Mouse (Mus musculus) G1E (cell line): ENCODE measurements around the gene Clec2d. TPM values are rescaled to one million over a fixed set of nuclear protein-coding genes. Genes with fewer than 3 reads are reported as not detected.

ENCODE experiments used
- ATAC-seq: 2 replicates; pipeline ENCODE4 v1.8.0; 2016; ENCODE audit warnings: mild to moderate bottlenecking; ENCODE audit not compliant: insufficient number of reproducible peaks, poor library complexity, low FRiP score, severe bottlenecking; ENCODE audit errors: extremely low read depth
- DNase-seq: peaks from one replicate; pipeline ENCODE4 v3.0.0; 2012; ENCODE audit warnings: low spot score
- H3K27me3 ChIP-seq: 2 replicates; pipeline ENCODE4 v1.6.1; 2012; ENCODE audit warnings: mild to moderate bottlenecking, low read length, inconsistent platforms; ENCODE audit not compliant: insufficient read depth
- H3K36me3 ChIP-seq: replicated peaks from 2 replicates; pipeline ENCODE3; 2012; ENCODE audit warnings: mild to moderate bottlenecking, inconsistent platforms
- H3K4me1 ChIP-seq: 2 replicates; pipeline ENCODE4 v1.6.1; 2012; ENCODE audit warnings: low read depth, low read length, inconsistent platforms, mixed read lengths; ENCODE audit not compliant: insufficient read depth
- H3K4me3 ChIP-seq: 2 replicates; pipeline ENCODE4 v1.5.1; 2012; ENCODE audit warnings: low read depth, mild to moderate bottlenecking, inconsistent platforms, low read length, moderate library complexity, mixed read lengths
- H3K9me3 ChIP-seq: replicated peaks from 2 replicates; pipeline ENCODE4 v1.6.1; 2012; ENCODE audit warnings: inconsistent platforms
- CTCF ChIP-seq: IDR thresholded peaks from 2 replicates; pipeline ENCODE4 v1.5.1; 2012; ENCODE audit warnings: low read depth, low read length, inconsistent platforms, mixed read lengths
- GATA1 ChIP-seq: IDR thresholded peaks from 2 replicates; pipeline ENCODE4 v1.6.1; 2012; ENCODE audit warnings: borderline replicate concordance, low read length, inconsistent platforms, mixed read lengths
- GATA2 ChIP-seq: IDR thresholded peaks from 2 replicates; pipeline ENCODE4 v1.6.1; 2012; ENCODE audit warnings: low read depth, low read length, inconsistent platforms, borderline replicate concordance
- POLR2AphosphoS5 ChIP-seq: IDR thresholded peaks from 2 replicates; pipeline ENCODE4 v1.6.1; 2012; ENCODE audit warnings: low read depth, low read length, inconsistent platforms; ENCODE audit not compliant: insufficient replicate concordance
- TAL1 ChIP-seq: conservative IDR thresholded peaks from 2 replicates; pipeline ENCODE4 v1.6.1; 2012; ENCODE audit warnings: low read depth, low read length, inconsistent platforms, mixed read lengths
- polyA plus RNA-seq: library from polyadenylated mRNA; stranded (reverse); fragments of >175 nt; gene quantifications from 2 replicates; pipeline ENCODE4 v1.2.3, GENCODE M21; 2012
- total RNA-seq, 2 experiments: library from RNA; stranded (forward) in 1 of 2; stranded (reverse) in 1 of 2; fragments of 200-1000 nt in 1 of 2; fragments of >200 nt in 1 of 2; fragmentation: Nextera tagmentation in 1 of 2; gene quantifications; 2 replicates each; pipeline ENCODE4 v1.2.3; 2014 to 2017

The Clec2d gene
- total and polyA plus RNA-seq, 3 experiments: not detected

GRCm38 (mm10) chr6:129204342-129204741 lies 23.9 kb downstream of the Clec2d start:
- Histone ChIP-seq H3K4me3 (no peak overlapping the region), H3K36me3 (no peaks in the 10 kb centered on the region), H3K27me3 (no peaks in the 10 kb centered on the region), H3K4me1 (no peaks in the 10 kb centered on the region), H3K9me3 (peaks cover 15% of the 10 kb centered on the region)
- ATAC-seq (no peak), DNase-seq (no peak)
- TF ChIP-seq GATA2: no peak
- TF ChIP-seq GATA1: no peak
- TF ChIP-seq POLR2AphosphoS5: no peak
- no peak for TF ChIP-seq CTCF
- no peak for TF ChIP-seq TAL1

GRCm38 (mm10) chr6:129204838-129205237 lies 24.4 kb downstream of the Clec2d start:
- Histone ChIP-seq H3K4me3 (no peak overlapping the region), H3K36me3 (no peaks in the 10 kb centered on the region), H3K27me3 (no peaks in the 10 kb centered on the region), H3K9me3 (peaks cover 11% of the 10 kb centered on the region), H3K4me1 (no peaks in the 10 kb centered on the region)
- DNase-seq (no peak), ATAC-seq (no peak)
- TF ChIP-seq GATA2 (no peak), GATA1 (no peak), TAL1 (no peak), CTCF (no peak), POLR2AphosphoS5 (no peak)

GRCm38 (mm10) chr6:129208891-129209519 lies 28.6 kb downstream of the Clec2d start:
- no peak overlapping the region for H3K4me3 ChIP-seq
- no peaks in the 10 kb centered on the region for H3K36me3 ChIP-seq
- H3K9me3 ChIP-seq: no peaks in the 10 kb centered on the region; the same call in 1 of the 2 replicates
- DNase-seq (no peak), ATAC-seq (no peak)
- H3K27me3 ChIP-seq: no peaks in the 10 kb centered on the region
- TF ChIP-seq GATA1: no peak
- no peak for TF ChIP-seq POLR2AphosphoS5
- TF ChIP-seq TAL1: no peak
- TF ChIP-seq CTCF: no peak
- TF ChIP-seq GATA2: no peak
- no peaks in the 10 kb centered on the region for H3K4me1 ChIP-seq

DNA sequence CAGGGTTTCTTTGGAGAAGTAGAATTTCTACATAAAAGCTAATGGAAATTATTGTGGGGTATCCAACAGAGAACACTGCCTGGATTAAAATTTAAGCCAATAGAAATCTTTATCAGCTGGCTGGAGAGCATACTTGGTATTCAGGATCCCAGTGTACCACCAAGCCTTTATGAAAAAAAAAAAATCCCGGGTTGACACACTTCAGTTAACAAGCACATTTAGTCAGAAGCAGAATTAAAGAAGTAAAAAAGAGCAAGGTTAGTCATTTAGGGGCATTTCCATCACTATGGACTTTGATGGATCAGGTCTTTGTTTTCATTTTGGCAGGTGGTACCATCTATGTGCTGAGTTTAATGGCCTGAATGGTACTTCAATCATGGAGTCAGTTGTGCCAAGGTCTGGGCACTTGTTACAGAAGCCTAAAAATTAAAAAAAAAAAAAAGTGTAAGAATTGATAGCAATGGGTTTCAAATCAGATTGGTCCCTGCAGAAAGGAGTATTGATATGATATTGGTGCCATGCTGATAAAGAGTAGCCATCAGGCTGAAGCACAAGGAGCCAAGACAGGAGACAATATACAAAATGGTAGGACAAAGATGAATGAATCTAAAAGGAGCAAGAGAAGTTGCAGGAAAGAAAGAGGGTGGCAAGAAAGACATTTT lies 29.5 kb downstream of the Clec2d start:
- ATAC-seq: no peak
- Histone ChIP-seq H3K4me3 (no peak overlapping the region), H3K9me3 (peaks cover 3% of the 10 kb centered on the region), H3K27me3 (no peaks in the 10 kb centered on the region), H3K4me1 (no peaks in the 10 kb centered on the region), H3K36me3 (no peaks in the 10 kb centered on the region)
- TF ChIP-seq POLR2AphosphoS5 (no peak), GATA1 (no peak), TAL1 (no peak), CTCF (no peak), GATA2 (no peak)
- no peak for DNase-seq

GRCm38 (mm10) chr6:129210447-129210790 lies 30.0 kb downstream of the Clec2d start:
- no peak overlapping the region for H3K4me3 ChIP-seq
- H3K9me3 ChIP-seq: peaks cover 6% of the 10 kb centered on the region
- H3K4me1 ChIP-seq: no peaks in the 10 kb centered on the region
- H3K36me3 ChIP-seq: no peaks in the 10 kb centered on the region
- no peaks in the 10 kb centered on the region for H3K27me3 ChIP-seq
- ATAC-seq (no peak), DNase-seq (no peak)
- TF ChIP-seq CTCF (no peak), GATA1 (no peak), POLR2AphosphoS5 (no peak), GATA2 (no peak), TAL1 (no peak)

DNA sequence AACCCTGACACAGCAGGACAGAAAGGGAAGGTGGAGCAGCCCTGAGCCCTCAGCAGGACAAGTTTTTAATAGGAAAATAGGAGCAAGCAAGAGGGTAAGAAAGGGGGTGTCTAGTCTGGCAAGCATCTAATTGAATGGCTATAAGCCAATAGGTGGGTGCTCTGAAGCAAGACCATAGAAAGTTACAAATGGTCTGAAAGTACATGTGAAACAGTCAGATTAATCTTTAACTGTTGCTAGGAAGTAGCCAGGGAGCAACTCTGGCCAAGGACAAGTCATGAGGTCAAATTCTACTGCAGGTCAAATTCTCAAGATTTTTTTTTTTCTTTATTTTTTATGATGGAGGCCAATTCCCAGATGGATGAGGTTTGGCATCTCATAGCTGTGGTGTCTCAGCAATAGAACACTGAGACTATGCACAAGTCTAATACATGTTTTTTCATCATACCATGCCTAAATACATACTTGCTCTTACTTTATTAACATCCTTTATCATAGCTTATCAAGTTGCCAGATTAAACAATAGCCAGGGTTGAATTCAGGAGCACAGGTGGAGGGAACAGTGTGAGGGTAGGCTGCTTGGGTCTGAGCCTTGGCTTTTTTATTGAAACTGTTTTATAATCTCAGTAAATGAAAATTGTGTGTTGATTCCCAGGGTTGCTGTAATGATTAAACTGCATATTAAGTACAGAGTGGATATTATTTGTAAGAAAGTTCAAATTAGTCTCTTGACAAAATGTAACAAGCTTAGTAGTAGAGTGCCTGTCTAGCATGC lies 32.2 kb downstream of the Clec2d start:
- no peak for ATAC-seq
- no peak for DNase-seq
- Histone ChIP-seq H3K4me1 (no peaks in the 10 kb centered on the region), H3K36me3 (no peaks in the 10 kb centered on the region), H3K9me3 (peaks cover 10% of the 10 kb centered on the region), H3K27me3 (no peaks in the 10 kb centered on the region), H3K4me3 (no peak overlapping the region)
- TF ChIP-seq GATA1: no peak
- no peak for TF ChIP-seq GATA2
- TF ChIP-seq CTCF: no peak
- TF ChIP-seq POLR2AphosphoS5: no peak
- no peak for TF ChIP-seq TAL1
